Mouse (Mus musculus) spleen, postnatal 10 days (tissue): ENCODE data around the gene Rab7.
A peak's percentile ranks its signal among the peaks of the same experiment; 100 is the strongest.
"Not testable (repeated sequence)": the region's sequence is repeated elsewhere in the genome, so short reads cannot be mapped to it uniquely, and the experiment has no call there.

ENCODE experiments used
- DNase-seq, 2 experiments: peaks; one replicate each; pipeline ENCODE4 v3.0.0; 2021 to 2022; ENCODE audit warnings: low spot score in 2 of 2

Gene Rab7

DNA sequence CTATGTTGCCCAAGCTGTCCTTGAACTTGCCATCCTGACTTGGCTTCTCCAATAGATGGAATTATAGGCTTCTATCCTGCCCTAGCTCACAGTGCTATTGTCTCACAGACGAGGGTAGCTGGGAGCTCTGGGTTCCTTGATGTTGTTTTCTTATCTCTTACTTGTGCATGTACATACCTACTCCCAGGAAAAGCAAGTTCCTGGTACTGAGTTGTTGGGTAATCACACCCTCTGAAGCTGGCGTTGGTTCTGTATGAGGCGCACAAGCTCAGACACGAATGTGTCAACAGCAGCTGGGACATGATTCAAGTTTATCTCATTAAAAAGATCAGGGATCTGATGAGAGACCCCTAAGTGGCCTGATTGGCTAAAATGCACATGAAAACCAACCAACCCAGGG, 41.6 kb downstream of the Rab7 start:
- DNase-seq, result no peak

DNA sequence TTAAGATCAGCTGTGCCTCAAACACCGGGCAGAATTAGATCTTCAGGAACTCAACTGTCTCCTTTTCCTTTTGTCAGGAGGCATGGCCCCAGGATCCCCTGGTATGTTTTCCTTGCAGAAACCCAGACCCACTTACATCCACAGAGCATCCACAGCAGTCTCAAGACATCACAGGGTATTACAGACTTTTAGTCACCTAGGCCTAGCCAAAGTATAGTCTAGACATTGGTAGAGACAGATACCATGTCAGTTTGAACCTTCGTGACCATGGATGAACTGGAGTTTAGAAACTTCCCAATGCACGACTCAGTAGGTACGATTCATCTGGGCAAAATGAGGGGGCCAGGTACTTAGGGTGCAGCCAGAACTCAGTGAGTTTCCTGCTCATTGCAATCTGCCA, 46.7 kb downstream of the Rab7 start:
- DNase-seq, result no peak

DNA sequence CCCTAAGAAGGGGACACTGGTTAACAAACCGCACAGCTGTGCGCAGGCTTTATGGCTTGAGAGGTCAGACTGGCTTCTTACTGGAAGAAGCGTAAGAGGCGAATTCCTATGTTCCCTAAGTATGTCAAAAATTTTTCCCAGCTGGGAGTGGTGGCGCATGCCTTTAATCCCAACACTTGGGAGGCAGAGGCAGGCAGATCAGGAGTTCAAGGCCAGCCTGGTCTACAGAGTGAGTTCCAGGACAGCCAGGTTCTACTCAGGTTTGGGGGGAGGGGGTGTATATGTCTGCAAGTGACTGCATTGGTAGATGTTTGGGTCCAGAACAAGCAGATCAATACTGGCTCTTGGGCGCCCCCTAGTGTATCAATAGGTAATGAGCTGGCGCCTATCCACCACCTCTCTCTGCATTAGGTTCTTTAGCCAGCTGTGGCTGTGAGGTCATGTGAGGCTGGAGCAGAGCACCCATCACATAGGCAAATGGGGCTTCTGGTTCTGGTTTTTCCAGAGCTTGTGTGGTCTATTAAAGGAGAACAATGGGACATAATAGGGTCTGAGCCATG, 47.3 kb downstream of the Rab7 start:
- DNase-seq, result peak; percentile 75 to 86

DNA sequence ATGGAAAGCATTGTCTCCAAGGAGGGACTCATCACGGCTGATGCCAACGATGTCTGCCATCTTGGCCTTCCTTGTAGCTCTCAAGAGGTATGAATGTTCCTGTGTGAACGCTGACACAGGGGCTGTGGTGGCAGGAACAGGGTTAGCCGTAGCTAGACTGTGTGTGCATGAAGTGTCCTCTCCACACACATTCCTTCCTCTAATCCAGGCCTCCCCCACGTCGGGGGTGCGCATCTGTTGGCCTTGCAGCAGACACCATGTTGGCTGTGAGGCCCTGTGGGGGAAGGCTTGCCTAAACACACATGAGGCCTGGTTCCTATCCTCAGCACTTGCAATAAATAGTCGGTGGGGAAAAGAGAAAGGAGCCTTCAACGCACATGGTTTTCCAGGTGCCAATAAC, 48.5 kb downstream of the Rab7 start:
- DNase-seq, result no peak

DNA sequence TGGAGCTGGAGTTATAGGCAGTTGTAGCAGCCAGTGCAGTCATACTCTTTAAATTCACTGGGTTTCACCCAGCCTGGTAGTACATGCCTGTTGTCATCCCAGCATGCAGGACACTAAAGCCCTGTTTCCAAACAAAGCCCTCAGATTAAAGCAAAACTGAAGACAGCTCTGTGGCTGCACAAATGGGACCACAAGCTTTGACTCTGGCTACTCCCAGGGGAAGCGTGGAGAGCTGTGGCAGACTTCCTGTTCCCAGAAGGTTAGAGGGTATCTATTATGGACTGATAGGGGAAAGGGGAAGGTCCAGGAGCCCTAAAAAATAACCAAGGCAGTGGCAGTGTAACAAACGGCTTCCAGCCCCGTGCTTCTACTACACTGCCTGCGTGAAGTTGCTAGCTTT, 49.6 kb downstream of the Rab7 start:
- no peak for DNase-seq

DNA sequence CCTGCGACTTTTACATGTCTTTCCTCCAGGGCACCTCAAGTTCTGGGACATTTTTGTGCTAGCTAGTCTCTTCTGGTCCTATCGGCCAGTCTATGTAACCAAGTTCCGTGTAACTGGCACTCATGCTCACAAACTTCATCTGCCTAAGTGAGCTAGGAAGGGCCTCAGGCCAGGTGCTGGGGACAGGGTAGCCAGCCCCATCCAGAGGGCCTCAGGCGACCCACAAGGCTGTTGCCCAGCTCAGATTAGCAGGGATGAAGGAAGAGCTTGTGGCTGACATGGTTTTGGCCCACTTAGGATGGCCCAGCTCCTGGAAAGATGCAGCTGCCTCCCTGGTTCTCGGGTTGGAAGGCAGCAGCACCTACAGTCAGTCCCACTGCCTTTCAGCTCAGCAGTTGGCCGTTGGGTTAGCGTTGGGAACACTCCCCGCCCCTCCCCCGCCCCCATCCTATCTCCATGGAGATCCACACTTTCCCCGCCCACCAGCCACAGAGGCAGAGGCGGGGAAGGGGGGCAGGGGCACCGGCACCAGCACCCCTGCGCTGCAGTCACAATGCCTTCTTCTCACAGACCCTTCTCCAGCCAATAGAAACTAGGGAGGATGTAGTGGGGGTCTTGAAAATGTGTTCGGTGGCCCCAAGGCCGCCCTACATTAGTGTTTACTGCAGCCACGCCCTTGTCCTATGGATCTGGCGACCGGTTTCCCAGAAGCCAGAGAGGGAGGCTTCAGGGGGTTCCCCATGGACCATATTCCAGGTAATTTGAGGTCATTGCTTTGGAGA, 51.1 kb downstream of the Rab7 start:
- no peak for DNase-seq

DNA sequence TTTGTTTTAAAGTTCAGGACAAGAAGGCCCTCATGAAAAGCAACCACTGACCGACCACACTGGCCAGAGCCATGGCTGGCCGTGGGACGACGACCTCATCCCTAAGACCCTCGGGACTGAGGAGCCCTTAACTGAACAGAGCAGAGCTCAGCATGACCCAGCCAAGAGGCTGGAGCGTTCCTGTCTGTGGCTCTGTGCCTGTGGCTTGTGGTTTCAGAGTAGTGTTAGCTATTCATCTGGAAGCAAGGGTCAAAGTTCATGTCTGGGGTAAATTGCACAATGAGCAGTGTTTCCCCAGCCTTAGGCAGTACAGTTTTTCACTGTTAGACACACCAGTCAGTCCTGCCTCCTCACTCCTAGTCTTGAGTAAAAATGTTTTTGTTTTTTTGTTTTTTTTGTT, 52.3 kb downstream of the Rab7 start:
- DNase-seq, result no peak

DNA sequence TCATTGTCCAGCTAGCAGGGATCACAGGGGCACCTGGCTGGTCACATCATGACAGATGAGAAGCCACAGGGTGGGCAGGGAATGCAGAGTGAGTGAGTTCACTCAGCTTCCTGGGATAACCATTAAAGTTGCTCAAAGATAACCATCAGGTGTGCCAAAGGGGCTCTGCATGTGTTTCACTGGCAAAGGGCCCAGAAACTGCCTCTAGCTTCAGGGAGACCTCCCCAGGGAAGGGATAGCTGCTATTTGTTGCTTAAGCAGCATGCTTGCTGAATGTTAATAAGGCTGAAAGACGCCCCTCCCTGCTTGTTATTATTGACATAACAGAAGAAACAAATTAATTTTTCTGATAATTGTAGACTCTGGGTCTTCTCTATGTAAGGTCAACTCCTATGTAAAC, 53.2 kb downstream of the Rab7 start:
- no peak for DNase-seq

DNA sequence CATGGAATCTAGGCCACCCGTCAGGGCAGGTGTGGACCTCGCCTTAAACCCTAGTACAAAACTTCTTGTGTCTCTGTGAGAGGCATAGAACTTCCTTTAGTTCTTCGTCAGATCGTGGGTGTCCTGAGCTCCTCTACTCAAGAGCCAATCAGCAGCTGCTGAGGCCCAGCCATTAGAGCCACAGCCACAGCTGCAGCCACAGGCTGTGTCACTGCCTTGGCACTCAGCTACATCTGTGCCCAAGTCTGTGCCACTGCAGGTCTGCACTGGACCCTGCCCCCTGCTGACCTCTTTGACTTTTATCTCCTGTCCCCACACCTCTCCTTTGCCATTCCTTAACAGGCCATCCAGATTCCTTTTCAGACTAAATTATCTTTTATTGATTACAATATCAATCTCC, 53.9 kb downstream of the Rab7 start:
- no peak for DNase-seq

DNA sequence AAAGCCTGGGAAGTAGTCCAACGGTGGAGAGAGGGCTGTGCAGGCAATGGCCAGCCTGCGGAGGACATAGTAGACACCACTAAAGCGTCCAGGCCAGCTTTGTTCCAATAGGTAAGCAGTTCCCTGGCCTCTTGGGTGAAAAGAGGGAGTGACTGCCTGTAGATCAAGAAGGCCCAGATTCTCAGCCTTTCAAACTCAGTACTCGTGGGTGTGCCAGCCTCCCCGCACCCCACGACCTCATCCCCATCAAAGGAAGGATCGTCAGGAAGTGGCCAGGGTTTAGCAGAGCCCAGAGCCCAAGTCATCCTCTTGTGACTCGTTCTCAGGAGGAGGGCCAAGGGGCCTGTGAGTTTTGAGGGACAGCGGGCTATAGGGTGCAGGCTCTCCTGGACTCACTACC, 62.6 kb downstream of the Rab7 start:
- DNase-seq, result no peak

DNA sequence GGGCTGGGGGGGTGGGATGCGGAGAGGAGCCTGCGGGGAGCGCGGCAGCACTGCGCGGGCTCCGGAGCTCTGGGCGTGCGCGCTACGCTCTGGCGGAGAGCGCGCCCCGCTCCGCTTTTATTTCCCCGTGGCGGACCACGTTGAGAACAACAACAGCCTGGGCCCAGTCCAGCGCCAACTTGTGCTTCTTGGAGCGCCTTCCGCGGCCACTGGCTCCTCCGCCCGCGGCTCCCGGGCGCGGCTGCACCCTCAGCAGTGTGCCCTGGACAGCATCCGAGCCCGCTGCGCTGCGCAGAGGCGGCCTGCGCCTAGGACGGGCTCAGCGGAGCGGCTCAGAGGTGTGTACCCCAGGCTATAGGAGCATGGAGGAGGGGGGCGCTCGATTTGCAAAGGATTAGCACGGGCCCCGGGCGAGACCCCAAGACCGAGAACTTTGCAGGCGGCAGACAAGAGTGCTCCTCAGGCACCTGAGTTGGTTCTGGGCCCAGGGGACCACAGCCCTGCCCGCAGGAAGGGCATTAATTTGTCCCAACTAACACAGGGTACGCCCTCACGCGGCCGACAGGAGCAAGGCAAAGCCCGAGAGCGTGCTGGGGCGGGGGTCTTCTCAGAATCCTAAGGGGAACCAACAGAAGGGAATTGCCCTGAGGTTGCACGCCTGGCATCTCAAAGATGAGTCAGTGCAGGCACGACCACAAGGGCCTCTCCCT, 63.4 kb downstream of the Rab7 start, which contains the start of gene H1fx:
Gene H1fx (minus strand): TSS at position 91 of the 710 bp plus-strand sequence.
- peak in 1 of 2 experiments; percentile 60 for DNase-seq

DNA sequence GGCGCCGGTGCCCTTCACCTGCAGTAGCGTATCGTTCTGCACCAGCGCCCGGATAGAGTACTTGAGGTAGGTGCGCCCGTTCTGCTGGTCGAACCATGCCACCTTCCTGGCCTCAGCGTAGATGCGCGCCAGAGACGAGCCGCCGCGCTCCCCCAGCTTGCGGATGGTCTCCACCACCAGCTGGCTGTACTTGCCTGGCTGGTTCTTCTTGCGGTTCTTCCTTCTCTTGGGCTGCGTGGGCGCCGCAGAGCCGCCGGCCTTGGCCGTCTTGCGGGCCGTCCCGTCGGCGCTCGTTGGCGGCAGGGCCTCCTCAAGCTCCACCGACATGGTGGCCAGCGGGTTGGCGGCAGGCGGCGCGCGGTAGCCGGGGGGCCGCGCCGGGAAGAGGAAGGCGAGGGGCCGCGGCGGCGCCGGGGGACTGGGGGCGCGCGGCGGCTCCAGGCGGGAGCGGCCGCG, 64.0 kb downstream of the Rab7 start:
- peak in 1 of 2 experiments; percentile 32 for DNase-seq

DNA sequence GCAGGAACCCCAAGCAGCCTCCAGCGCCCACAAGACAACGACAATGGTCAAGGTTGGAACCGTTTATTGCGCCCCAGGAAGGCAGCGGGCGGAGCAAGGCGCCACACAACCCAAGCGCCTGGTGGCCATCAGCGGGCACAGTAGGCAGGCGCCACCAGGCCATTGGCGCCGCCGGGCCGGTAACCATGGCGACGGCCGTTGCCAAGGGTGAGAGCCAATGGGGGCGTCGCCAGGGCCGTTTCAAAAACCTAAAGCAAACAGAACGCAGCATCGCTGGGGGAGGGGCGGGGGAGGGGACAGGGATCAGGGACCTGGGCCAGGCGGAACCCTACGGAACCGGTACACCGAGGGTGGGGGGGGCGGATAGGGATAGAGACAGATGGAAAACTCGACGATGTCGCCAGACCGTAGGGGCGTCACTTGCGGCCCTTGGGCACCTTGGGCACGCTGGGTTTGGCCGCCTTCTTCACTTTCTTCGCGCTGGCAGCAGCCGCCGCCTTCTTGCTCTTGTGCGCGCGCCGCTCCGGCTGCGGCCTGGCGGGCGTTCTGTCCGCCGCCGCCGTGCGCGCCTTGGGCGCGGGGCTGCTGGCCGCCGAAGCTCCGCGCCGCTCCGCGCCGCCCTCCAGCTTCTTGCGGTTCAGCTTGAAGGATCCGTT, 64.6 kb downstream of the Rab7 start:
- peak in 1 of 2 experiments; percentile 76 for DNase-seq

DNA sequence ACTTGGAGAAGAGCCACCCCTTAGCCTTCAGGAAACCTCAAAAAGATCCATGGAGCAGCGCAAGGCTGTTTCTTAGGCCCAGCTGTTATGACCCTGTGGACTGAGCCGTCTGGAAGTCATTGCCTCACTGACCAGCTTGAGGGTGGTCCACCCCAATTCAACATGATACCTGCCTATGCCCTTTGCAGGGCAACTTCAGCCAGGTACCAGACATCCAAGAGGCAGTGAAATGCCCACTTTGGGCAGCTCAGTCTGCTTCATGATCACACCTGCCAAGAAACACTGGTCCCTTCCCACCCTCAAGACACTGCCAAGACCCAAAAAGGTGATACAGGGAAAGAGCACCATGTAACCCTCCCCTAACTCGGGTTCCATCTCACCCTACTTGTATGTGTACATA, 65.3 kb downstream of the Rab7 start:
- DNase-seq, result no peak

DNA sequence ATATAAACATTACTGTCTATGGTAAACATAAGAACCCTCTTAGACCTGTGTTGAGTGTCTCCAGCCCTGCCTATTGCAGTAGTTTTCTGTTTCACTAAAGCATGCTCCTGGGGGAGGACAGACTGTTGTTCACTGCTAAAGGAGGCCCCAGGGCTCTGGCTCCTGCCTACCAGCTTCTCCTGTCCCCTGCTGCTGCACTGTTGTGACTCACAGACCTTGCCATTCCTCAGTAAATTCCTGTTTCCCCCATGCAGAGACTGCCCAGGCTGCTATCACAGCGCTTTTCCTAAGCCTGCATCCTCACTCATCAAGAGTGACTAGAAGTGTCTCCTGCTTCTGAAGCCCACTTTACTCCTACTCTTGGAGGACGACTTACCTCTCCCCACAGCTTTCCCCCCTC, 75.0 kb downstream of the Rab7 start:
- no peak for DNase-seq

DNA sequence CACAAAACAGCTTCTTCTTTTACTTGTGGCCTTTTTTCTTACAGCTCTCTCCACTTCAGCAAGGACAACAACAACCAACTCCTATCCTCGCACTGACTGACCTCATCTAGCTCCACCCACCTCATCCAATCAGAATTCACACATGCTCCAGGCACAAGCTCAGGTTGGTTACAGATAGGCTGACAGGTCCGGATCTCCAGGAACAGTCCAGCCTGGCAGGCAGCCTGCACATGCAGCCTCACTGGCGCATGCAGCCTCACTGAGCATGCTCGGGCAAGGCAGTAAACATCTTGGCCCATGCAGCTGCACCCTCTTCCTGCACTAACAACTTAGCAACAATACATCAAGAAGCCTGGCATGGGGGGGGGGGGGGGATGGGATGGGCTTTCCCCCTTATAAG, 82.6 kb downstream of the Rab7 start:
- DNase-seq, result not testable (repeated sequence)
